Mouse (Mus musculus) subcutaneous adipose tissue, adult 2 months (tissue): ENCODE results near the gene Mast4. TPM values are rescaled to one million over a fixed set of nuclear protein-coding genes. Genes with fewer than 3 reads are reported as not detected.

Experiments
- polyA plus RNA-seq: library from polyadenylated mRNA; depleted of rRNA; stranded (reverse); fragments of >200 nt; gene quantifications from 2 replicates; pipeline ENCODE4 v1.2.3, GENCODE M21; 2012; ENCODE audit warnings: low replicate concordance; rRNA removed

The Mast4 gene
- polyA plus RNA-seq, result 10.8 and 17.4 TPM in 2 replicates

DNA sequence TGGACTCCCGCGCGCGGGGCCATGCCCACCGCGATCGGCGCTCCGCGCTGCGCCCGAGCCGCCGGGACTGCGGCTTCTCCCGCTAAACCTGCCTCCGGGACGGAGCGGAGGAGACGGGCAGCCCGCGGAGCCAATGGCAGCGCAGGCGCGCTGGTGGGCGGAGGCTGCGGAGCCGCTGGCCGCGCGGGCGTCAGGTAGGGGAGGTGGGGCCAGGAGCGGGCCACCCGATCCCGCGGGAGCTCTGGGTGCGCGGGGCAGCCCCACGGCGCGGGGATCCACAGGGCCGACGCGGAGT is at the start of gene Mast4:
Gene Mast4 (minus strand): TSS at position 106 of the 295 bp plus-strand sequence.

DNA sequence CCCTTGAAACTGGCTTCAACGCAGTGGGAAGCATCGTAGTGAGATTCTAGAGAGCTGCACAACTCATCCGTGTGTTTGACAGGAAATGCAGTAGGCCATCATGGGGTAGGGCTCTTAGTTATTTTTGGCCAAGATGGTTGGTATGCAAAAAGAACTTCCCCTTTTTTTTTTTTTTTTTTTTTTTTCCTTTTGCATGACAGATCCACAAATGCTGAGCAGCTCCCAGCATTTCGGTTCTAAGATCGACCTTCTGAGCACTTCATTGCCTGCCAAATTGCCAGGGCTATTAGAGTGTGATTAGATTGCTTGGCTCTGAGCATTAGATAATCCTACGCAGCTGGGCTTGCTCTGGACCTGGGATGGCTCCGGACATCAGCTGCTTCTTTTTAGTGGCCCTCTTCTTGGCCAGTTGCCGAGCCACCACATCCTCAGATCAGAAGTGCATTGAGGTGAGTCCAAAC is 640.9 kb downstream of the Mast4 start, which contains the start of gene Cd180:
Gene Cd180 (plus strand): TSS at position 218 of the 461 bp plus-strand sequence.

